Mouse (Mus musculus) limb, embryonic 12.5 days (tissue): ENCODE measurements at regions not wholly inside any gene's neighbourhood (a gene's known extent, or its start where the extent isn't known, plus 50 kb on each side); places are given as distances from the start of the nearest gene placed in this dataset.
"Not testable (repeated sequence)": the region's sequence is repeated elsewhere in the genome, so short reads cannot be mapped to it uniquely, and the experiment has no call there.

Experiments
- ATAC-seq: fragments of 200-750 bp; cut with Nextera tagmentation; 2 replicates; pipeline ENCODE4 v1.8.0; 2017; ENCODE audit warnings: low read depth, moderate TSS enrichment; ENCODE audit not compliant: insufficient number of reproducible peaks, insufficient read depth, low FRiP score, low TSS enrichment
- H3K27ac ChIP-seq: fragments of 300-500 bp; sonication (generic); 2 replicates; pipeline ENCODE4 v1.5.1; 2016; ENCODE audit warnings: mild to moderate bottlenecking, moderate library complexity
- H3K27me3 ChIP-seq: fragments of 300-500 bp; sonication (generic); 2 replicates; pipeline ENCODE4 v1.6.1; 2016; ENCODE audit warnings: mild to moderate bottlenecking, moderate library complexity
- H3K36me3 ChIP-seq: fragments of 300-500 bp; sonication (generic); 2 replicates; pipeline ENCODE4 v1.6.1; 2016; ENCODE audit warnings: mild to moderate bottlenecking, moderate library complexity
- H3K4me1 ChIP-seq: fragments of 300-500 bp; sonication (generic); replicated peaks from 2 replicates; pipeline ENCODE4 v1.6.1; 2016
- H3K4me2 ChIP-seq: fragments of 300-500 bp; sonication (generic); 2 replicates; pipeline ENCODE4 v1.6.1; 2016; ENCODE audit warnings: mild to moderate bottlenecking, moderate library complexity
- H3K4me3 ChIP-seq: fragments of 300-500 bp; sonication (generic); replicated peaks from 2 replicates; pipeline ENCODE4 v1.5.1; 2016; ENCODE audit warnings: mild to moderate bottlenecking
- H3K9ac ChIP-seq: fragments of 300-500 bp; sonication (generic); replicated peaks from 2 replicates; pipeline ENCODE4 v1.6.1; 2016; ENCODE audit warnings: mild to moderate bottlenecking, moderate library complexity
- H3K9me3 ChIP-seq: fragments of 300-500 bp; sonication (generic); 2 replicates; pipeline ENCODE4 v1.6.1; 2016; ENCODE audit warnings: mild to moderate bottlenecking, moderate library complexity
- WGBS: fragments of 180-500 bp; shearing (Covaris S2); methylation state at CpG from one replicate; pipeline ENCODE4 v1.1.7; 2016; 5-methylcytosine and 5-hydroxymethylcytosine counted together

DNA sequence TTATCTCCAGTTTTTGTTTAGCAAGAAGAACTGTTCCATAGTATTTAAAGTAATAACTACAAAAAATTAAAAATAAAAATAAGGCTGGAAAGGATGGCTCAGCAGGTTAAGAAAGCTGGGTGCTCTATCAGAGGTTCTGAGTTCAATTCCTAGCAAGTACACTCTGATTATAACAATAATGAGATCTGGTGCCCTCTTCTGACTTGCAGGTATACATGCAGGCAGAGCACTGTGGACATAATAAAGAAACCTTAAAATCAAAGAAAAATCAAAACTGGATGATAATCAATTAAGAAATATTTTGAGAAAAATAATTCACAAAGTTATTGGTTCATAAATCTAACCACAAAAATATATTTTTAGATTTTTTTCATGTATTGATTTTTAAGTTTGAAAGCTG is 346.7 kb upstream of the Cdh8 start:
- Histone ChIP-seq H3K9me3 (peaks cover 4% of the 10 kb centered on the region; the same call in 1 of the 2 replicates), H3K9ac (no peak overlapping the region), H3K27ac (no peak overlapping the region), H3K4me2 (no peak overlapping the region), H3K36me3 (no peaks in the 10 kb centered on the region), H3K4me1 (no peaks in the 10 kb centered on the region), H3K27me3 (no peaks in the 10 kb centered on the region), H3K4me3 (no peak overlapping the region)
- ATAC-seq = no peak

DNA sequence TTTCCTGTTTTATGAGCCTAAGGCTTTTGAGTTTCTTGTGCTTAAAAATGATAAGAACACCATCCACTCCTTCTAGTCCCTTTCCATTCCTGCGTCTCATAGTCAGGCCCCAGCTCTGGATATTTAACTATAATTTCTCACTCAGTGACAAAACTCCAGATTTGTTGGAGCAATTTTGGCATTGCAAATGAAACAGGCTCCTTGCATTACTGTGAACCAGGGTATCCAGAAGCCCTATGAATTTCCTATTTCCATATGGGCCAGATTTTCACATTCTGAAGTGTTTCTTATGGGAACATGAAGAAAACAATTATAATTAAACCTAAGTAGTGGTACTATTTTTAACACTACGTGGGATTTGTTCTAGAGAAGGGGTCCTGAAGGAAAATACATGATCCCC is 319.9 kb upstream of the Cdh8 start:
- H3K9me3 ChIP-seq = no peaks in the 10 kb centered on the region
- H3K9ac ChIP-seq = no peak overlapping the region
- H3K27ac ChIP-seq = no peak overlapping the region
- H3K4me1 ChIP-seq = no peaks in the 10 kb centered on the region
- no peak for ATAC-seq
- H3K27me3 ChIP-seq = no peaks in the 10 kb centered on the region
- no peak overlapping the region for H3K4me3 ChIP-seq
- no peak overlapping the region for H3K4me2 ChIP-seq
- 75% methylated on average over 2 of the region's 2 CpGs for WGBS
- H3K36me3 ChIP-seq = no peaks in the 10 kb centered on the region

DNA sequence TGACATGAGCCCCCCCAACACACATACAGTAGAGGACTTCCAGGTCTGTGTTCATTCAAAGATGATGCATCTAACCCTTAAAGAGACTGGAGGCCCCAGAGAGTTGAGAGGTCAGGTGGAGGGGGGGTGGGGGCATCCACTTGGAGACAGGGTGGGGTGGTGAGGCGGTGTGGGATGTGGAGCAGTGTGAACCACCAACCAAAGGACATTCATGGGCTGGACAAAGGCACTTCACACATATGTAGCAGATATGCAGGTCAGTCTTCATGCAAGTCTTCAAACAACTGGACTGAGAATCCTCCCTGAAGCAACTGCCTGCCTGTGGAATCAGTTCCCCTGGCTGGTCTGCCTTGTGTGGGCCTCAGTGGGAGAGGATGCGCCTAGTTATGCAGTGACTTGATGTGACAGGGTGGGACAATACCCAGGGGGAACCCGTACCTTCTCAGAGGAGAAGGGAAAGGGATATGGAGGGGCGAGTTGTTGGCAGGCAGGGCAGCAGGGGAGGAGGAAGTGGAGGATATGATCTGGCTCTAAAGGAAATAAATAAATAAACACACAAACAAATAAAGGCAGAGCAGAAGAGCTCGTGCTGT is 308.5 kb upstream of the Cdh8 start:
- 73% methylated on average over 5 of the region's 5 CpGs for WGBS
- peak; percentile 42; the same call in 1 of the 2 replicates for ATAC-seq
- H3K9me3 ChIP-seq = no peaks in the 10 kb centered on the region
- H3K27ac ChIP-seq = no peak overlapping the region
- H3K9ac ChIP-seq = no peak overlapping the region
- H3K36me3 ChIP-seq = no peaks in the 10 kb centered on the region
- no peak overlapping the region for H3K4me2 ChIP-seq
- H3K4me1 ChIP-seq = peaks cover 6% of the 10 kb centered on the region; the same call in 1 of the 2 replicates
- no peak overlapping the region for H3K4me3 ChIP-seq
- no peaks in the 10 kb centered on the region for H3K27me3 ChIP-seq

DNA sequence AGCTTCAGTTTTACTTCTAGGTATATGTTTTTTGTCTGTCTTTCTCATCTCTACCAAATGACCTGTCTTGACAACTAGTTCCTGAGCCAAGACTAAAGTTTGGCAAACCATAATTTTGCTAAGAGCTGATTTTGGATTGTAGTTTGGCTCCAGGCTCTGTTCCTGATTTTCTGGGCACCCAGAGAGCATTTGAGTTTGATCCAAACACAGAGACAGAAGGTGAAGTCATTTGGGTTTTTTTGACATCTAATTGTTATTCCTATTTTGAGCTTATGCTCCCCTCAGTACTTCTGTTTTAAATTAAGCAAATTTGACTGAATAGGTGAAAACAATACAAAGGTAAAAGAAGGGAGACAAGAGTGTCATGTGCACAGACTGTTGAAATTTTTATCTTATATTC is 302.7 kb upstream of the Cdh8 start:
- Histone ChIP-seq H3K4me3 (no peak overlapping the region), H3K9ac (no peak overlapping the region), H3K4me2 (no peak overlapping the region), H3K4me1 (peaks cover 6% of the 10 kb centered on the region; the same call in 1 of the 2 replicates), H3K36me3 (no peaks in the 10 kb centered on the region), H3K27me3 (no peaks in the 10 kb centered on the region), H3K27ac (no peak overlapping the region), H3K9me3 (no peaks in the 10 kb centered on the region)
- ATAC-seq = no peak

DNA sequence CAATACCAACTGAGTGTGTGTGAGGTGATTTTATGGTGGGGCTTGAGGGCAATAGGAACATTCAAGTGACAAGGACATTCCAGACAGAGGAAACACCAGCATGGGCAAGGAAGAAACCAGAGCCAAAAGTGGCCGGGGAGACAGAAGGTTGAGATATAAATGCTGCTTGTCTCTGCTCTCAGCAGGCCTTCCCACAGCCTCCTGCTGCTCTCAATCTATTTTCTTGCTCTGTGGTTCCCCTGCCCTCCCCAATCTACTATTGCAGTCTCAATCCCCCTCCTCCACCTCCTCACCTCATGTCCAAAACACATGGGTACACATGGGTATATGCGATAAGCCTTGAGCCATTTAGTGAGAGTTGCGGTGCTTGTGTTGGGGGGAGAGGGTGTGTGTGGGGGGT is 265.4 kb upstream of the Cdh8 start:
- no peak overlapping the region for H3K4me2 ChIP-seq
- no peaks in the 10 kb centered on the region for H3K4me1 ChIP-seq
- no peak overlapping the region for H3K4me3 ChIP-seq
- no peak overlapping the region for H3K9ac ChIP-seq
- no peaks in the 10 kb centered on the region for H3K9me3 ChIP-seq
- H3K27me3 ChIP-seq = no peaks in the 10 kb centered on the region
- WGBS = 49% methylated on average over 3 of the region's 3 CpGs
- H3K36me3 ChIP-seq = no peaks in the 10 kb centered on the region
- ATAC-seq = no peak
- no peak overlapping the region for H3K27ac ChIP-seq

DNA sequence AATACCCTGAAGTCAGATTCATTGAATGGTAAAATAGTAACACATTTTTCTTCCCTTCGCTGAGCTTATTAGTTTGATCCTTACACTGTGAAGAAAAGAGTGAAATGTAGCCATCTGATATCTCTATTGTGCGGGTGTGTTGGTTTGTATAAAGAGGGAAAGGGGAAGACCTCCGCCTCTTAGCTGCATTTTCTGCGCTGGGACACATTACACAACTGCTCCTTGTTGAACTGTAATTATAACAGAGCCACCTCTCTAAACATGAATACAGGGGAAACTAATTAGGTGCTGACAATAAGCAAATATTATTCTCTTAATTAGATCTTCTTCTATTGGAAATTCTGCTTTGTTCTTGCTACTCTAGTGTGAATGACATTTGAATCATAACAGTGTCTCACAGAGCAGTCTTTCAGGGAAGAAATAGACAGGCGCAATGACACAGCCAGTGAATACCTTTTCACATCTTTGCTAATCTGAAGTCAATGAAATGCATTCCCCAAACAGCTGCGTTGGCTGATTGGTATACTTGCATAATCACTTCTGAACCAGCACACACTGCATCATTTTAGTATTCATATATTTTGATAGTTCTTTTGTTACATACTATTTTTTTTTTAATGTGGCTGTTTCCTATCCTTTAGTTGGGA is 263.1 kb upstream of the Cdh8 start:
- not testable (repeated sequence) for H3K27ac ChIP-seq, H3K9ac ChIP-seq, H3K36me3 ChIP-seq, H3K4me2 ChIP-seq, H3K27me3 ChIP-seq, H3K4me1 ChIP-seq, H3K9me3 ChIP-seq, ATAC-seq, H3K4me3 ChIP-seq
- 85% methylated on average over 6 of the region's 6 CpGs for WGBS

DNA sequence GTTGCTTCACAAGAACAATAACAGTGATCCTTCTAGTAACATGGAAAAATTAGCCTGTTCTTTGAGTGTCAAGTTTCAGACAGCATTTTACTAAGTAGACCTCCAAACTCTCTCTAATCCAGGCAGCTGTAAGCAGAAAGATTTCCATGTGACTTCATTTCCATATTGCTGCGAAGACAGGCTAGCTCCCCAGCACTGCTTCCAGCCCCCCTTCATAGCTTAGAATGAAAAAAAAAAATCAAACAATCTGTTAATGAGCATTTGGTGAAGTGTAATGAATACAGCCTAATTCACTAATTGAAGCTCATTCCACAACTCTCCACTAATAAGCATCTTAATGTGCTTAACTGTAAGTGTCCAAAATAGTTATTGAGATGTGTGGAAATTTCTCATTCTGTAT is 251.4 kb upstream of the Cdh8 start:
- not testable (repeated sequence) for H3K9me3 ChIP-seq, H3K27ac ChIP-seq, H3K9ac ChIP-seq, H3K4me2 ChIP-seq, H3K4me3 ChIP-seq, H3K4me1 ChIP-seq, H3K27me3 ChIP-seq, ATAC-seq, H3K36me3 ChIP-seq
- 62% methylated on average over 1 of the region's 1 CpGs for WGBS

DNA sequence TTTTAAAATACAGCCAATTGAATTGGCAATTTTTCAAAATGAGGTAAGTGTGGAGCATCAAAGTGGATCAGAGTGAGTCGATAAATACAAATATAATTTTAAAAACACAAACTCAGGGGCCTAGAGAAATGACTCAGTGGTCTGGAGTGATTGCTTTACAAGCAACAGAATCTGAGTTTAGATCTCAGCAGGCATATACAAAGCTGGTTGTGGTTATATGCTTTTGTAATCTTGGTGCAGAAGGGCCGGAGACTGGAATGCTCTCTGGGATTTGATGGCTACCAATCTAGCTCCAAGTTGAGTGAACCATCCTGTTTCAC is 235.0 kb upstream of the Cdh8 start:
- ATAC-seq = no peak
- no peak overlapping the region for H3K27ac ChIP-seq
- no peak overlapping the region for H3K4me2 ChIP-seq
- no peaks in the 10 kb centered on the region for H3K36me3 ChIP-seq
- H3K4me3 ChIP-seq = no peak overlapping the region
- H3K27me3 ChIP-seq = no peaks in the 10 kb centered on the region
- H3K9me3 ChIP-seq = no peaks in the 10 kb centered on the region
- no peaks in the 10 kb centered on the region for H3K4me1 ChIP-seq
- 51% methylated on average over 2 of the region's 2 CpGs for WGBS
- no peak overlapping the region for H3K9ac ChIP-seq

DNA sequence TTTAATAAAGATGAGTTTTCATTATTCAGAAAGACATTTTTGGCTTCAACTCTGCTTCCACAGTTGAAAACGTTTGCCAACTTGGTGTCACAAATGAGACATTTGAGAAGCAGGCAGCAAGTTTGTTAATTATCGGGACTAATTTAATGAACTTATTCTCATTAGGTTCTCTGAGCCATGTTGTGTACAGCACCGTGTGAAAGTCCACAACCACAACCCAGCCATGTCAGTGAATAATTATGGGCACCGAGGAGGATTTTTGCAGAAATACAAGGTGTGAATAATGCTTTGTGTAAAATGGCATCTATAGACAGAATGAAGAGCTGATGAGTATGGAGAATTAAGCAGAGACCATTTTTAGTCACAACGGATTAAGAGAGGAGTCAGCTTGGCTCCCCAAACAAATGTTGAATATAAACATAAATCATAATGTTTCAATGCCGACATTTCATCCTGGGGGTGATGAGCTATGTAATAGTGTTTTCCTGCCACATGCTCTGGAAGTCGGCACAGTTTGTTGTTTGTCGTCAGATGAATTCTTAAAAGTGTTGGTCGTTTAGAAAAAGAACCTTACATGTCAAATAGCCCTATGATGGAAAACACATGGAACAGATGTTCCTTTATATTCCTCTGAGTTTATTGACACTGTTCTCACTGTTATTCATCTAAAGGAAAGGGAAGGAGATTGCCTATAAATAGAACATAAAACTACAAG is 234.5 kb upstream of the Cdh8 start:
- Histone ChIP-seq H3K9me3 (no peaks in the 10 kb centered on the region), H3K27ac (no peak overlapping the region), H3K4me2 (no peak overlapping the region), H3K4me3 (no peak overlapping the region), H3K27me3 (no peaks in the 10 kb centered on the region), H3K36me3 (no peaks in the 10 kb centered on the region), H3K9ac (no peak overlapping the region), H3K4me1 (no peaks in the 10 kb centered on the region)
- 58% methylated on average over 9 of the region's 9 CpGs for WGBS
- no peak for ATAC-seq

DNA sequence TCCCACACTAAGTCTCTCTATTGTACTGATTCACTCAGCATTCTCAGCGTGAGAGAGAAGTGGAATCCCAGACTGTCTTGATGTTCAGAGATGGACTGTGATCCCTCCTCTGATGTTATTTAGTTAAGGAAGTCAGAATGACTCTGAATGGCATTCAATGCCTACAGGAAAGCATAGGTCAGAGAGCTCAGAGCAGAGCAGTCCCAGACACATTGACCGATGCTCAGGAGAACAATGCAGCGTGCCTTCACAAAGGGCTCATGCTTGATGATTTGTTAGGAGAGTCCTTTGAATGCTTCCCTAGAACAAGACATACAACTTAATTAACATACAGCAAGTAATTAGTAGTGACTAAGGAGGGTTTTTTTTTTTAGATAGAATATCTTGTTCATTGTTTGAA is 224.3 kb upstream of the Cdh8 start:
- no peaks in the 10 kb centered on the region for H3K27me3 ChIP-seq
- no peak overlapping the region for H3K4me2 ChIP-seq
- WGBS = 88% methylated on average over 3 of the region's 3 CpGs
- H3K4me1 ChIP-seq = no peaks in the 10 kb centered on the region
- no peaks in the 10 kb centered on the region for H3K36me3 ChIP-seq
- H3K9me3 ChIP-seq = no peaks in the 10 kb centered on the region
- H3K4me3 ChIP-seq = no peak overlapping the region
- ATAC-seq = no peak
- no peak overlapping the region for H3K27ac ChIP-seq
- no peak overlapping the region for H3K9ac ChIP-seq

DNA sequence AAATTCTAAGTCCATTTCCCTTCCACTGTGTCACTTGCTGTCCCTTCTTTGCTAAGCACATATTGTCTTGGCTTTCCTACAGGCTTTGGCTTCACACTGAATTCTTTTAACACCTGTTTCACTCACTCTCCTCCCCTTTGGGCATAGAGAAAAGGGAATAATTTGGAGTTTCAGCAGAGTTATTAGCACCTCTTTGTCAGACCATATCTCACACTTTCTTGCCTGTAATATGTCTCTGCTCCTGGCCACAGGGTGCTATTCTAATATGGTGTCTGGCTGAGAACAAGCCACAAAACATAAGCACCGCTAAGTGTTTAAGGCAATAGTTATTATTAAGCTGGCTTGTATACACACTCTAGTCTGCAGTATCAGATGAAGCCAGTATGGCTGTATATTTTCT is 214.7 kb upstream of the Cdh8 start:
- H3K9ac ChIP-seq, H3K9me3 ChIP-seq, H3K36me3 ChIP-seq, H3K27ac ChIP-seq, H3K4me1 ChIP-seq, H3K27me3 ChIP-seq, ATAC-seq, H3K4me3 ChIP-seq, H3K4me2 ChIP-seq: not testable (repeated sequence)
- 69% methylated on average over 1 of the region's 1 CpGs for WGBS

DNA sequence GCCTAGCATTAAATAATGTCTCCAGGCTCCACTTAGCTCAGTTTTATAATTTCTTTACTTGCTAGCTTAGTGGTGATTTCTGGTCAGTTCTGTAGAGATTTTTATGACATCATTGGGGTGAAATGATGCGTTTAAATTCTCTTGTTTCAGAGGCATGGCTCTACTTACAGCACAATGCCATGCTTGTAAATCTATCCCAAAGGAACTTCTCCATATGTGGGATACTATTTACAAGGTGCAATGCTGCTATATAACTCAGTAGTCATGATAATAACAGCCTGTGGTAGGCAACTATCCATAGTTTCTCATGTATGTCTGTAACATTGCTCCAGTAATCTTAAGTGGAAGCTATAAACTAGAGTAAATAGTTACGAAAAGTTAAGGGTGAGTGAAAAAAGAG is 205.4 kb upstream of the Cdh8 start:
- H3K36me3 ChIP-seq = no peaks in the 10 kb centered on the region
- no peaks in the 10 kb centered on the region for H3K9me3 ChIP-seq
- ATAC-seq = peak; percentile 66; the same call in 1 of the 2 replicates
- no peak overlapping the region for H3K4me2 ChIP-seq
- H3K4me1 ChIP-seq = no peaks in the 10 kb centered on the region
- no peaks in the 10 kb centered on the region for H3K27me3 ChIP-seq
- WGBS = 29% methylated on average over 2 of the region's 2 CpGs
- no peak overlapping the region for H3K4me3 ChIP-seq
- no peak overlapping the region for H3K9ac ChIP-seq
- H3K27ac ChIP-seq = no peak overlapping the region
